Mouse (Mus musculus): ENCODE measurements around the gene Jph3.
A peak's percentile ranks its signal among the peaks of the same experiment; 100 is the strongest.

The Jph3 gene

DNA sequence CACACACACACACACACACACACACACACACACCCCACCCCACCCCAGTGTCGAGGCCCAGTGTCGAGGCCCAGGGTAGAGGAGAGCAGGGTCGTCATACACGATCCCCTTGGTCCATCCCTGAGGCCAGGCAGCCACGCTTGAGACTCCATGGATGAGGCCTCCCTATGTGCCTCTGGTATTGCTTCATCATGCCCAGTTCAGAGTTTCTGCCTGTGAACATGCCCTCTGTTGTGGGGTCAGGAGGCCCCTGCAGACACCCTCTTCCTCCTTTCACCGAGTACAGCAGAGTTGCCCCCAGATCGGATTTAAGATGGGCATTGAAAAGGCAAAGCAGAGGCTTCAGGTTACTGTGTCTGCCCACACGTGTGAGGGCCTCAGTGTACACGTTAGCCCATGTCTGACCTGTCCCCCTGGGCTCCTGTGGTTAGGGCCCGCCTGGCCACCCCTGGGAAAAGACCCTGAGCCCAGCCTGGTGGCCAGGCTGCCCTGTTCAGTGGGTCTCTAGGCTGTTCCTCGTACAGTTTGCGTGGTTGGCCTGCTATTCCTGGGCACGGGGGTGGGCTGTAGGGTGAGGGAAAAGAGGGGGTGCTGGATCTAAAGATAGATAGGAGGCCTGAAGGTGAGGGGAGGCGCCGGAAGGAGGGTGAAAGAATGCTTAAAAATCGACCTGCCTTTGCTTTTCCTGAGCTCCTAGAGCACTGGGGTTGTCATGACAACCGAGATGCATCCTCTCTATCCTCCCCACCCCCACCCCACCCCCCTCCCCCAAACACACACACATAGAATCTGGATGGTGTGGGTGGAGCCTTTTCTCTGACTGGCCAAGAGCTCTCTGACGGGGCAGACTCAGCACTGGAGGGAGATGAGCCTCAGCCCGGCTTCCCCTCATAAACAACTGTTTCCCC lies 41.7 kb downstream of the Jph3 start:
- no peak for ATAC-seq (ENCODE audit: insufficient number of reproducible peaks, low FRiP score, low TSS enrichment)

DNA sequence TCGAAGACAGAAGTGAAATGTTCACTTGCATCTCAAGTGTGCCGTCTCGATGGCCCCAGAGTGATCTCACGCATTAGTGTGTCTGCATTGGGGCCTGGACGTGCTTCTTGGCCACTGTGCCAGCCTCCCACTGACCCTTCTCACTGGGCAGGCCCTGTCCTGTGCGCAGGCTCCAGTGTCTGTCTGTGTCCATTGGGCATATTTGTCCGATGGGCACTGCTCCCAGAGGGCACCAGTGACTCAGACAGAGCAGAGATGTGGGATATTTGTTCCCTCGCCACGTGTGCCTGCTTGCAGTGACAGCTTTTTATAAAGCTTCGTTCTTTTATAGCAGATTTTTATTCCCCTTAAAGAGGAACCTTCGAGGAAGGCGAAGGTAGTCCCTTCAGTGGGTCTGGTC lies 44.5 kb downstream of the Jph3 start:
- ATAC-seq (ENCODE audit: insufficient number of reproducible peaks, low FRiP score, low TSS enrichment): no peak

DNA sequence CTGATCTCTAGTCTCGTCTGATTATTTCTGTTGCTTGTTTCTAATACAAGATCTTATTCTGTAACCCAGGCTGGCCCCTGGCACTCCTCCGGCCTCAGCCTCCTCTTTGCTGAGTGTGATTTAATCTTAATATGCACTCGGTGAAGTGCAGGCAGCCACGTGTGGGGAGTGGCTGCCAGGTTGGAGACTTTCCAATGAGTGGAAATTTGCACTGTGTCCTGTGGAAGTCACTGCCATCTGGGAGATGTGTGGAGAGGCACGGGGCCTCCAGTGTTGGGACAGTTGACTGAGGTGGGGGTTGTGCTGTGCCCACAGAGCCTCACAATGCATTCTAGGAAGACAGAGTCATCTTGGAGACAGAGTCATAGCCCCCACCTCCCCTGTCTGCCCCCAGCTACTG lies 53.1 kb downstream of the Jph3 start:
- ATAC-seq (ENCODE audit: insufficient number of reproducible peaks, low FRiP score, low TSS enrichment): 0 out of 2 replicates have a peak, but pooled peaks have one; percentile 31

GRCm38 (mm10) chr8:121786542-121786941 lies 57.1 kb downstream of the Jph3 start:
- ATAC-seq (ENCODE audit: insufficient number of reproducible peaks, low FRiP score, low TSS enrichment): no peak

GRCm38 (mm10) chr8:121788786-121789185 lies 59.4 kb downstream of the Jph3 start:
- no peak for ATAC-seq (ENCODE audit: insufficient number of reproducible peaks, low FRiP score, low TSS enrichment)

- ATAC-seq (ENCODE audit: insufficient number of reproducible peaks, low FRiP score, low TSS enrichment): no peak
These were observed 62.7 kb downstream of the Jph3 start for GRCm38 (mm10) chr8:121792159-121792558.

GRCm38 (mm10) chr8:121792627-121793026 lies 63.2 kb downstream of the Jph3 start:
- no peak for ATAC-seq (ENCODE audit: insufficient number of reproducible peaks, low FRiP score, low TSS enrichment)

GRCm38 (mm10) chr8:121794151-121794550 lies 64.7 kb downstream of the Jph3 start:
- ATAC-seq (ENCODE audit: insufficient number of reproducible peaks, low FRiP score, low TSS enrichment): no peak

GRCm38 (mm10) chr8:121795461-121795860 lies 66.0 kb downstream of the Jph3 start:
- ATAC-seq (ENCODE audit: insufficient number of reproducible peaks, low FRiP score, low TSS enrichment): no peak

GRCm38 (mm10) chr8:121796406-121796805 lies 67.0 kb downstream of the Jph3 start:
- ATAC-seq (ENCODE audit: insufficient number of reproducible peaks, low FRiP score, low TSS enrichment): no peak

DNA sequence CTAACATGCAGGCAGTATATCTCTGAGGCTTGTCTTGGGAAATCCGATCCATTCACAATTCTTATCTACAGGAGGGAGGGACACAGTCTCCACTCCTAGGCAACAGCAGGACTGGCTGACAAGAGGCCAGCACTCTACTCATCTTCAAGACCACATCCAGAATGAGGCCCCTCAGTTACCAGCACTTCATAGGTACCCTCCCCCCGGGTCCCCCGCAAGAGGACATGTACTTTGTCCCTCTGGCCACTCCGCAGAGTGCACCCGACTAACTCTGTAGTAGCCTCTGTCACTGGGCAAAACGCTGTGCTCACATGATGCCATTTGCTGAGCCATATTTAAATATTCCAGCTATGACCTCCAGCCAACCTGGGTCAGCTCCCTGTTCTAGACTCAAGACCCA lies 69.0 kb downstream of the Jph3 start:
- ATAC-seq (ENCODE audit: insufficient number of reproducible peaks, low FRiP score, low TSS enrichment): no peak

GRCm38 (mm10) chr8:121804829-121805228 lies 75.4 kb downstream of the Jph3 start:
- peak; percentile 49; the same call in 1 of the 2 replicates for ATAC-seq (ENCODE audit: insufficient number of reproducible peaks, low FRiP score, low TSS enrichment)

- no peak for ATAC-seq (ENCODE audit: insufficient number of reproducible peaks, low FRiP score, low TSS enrichment)
These were observed 76.7 kb downstream of the Jph3 start for GRCm38 (mm10) chr8:121806126-121806525.

DNA sequence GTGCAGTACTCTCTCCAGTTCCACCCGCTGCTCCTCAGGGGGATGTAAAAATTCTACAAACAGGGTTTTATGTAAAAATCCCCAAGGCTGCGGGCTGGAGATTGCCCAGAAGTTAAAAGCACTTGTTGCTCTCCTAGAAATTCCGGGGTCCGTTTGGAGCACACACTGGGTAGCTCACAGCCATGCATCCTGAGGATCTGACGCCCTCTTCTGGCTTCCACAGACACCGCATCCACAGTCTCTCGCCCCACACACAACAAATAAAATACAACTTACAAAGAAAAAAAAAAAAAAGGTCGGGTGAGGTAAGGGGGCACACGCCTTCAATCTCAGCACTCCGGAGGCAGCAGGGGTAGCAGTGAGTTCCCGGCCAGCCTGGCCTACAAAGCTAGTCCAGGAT lies 78.6 kb downstream of the Jph3 start:
- ATAC-seq (ENCODE audit: insufficient number of reproducible peaks, low FRiP score, low TSS enrichment): no peak

DNA sequence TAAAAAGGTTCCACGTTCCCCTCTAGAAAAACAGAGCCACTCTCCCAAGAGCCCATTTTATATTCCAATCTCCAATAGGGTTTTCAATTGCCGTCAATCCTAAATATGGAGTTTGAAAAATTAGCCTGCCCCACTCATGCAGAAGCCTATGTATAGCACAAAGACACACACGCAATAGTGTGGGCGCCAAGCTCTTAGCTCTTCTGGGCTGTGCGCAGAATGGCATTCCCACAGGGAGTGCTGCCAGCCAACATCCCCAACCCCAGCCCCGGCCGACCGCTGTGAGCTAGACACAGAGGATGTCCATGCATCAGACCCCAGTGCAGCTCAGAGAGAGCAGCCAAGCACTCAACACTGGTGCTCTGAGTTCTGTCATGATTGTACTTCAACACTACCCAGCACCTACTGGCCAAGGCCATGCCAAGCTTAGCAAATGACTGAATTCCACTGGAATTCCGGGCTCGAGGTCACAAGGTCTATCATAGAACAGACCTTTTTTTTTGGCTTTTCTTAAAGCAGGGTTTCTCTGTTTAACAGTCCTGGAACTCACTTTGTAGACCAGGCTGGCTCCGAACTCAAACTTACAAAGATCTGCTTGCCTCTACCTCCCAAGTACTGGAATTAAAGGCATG lies 80.2 kb downstream of the Jph3 start:
- ATAC-seq (ENCODE audit: insufficient number of reproducible peaks, low FRiP score, low TSS enrichment): no peak

- no peak for ATAC-seq (ENCODE audit: insufficient number of reproducible peaks, low FRiP score, low TSS enrichment)
These were observed 82.1 kb downstream of the Jph3 start for GRCm38 (mm10) chr8:121811502-121811901.

DNA sequence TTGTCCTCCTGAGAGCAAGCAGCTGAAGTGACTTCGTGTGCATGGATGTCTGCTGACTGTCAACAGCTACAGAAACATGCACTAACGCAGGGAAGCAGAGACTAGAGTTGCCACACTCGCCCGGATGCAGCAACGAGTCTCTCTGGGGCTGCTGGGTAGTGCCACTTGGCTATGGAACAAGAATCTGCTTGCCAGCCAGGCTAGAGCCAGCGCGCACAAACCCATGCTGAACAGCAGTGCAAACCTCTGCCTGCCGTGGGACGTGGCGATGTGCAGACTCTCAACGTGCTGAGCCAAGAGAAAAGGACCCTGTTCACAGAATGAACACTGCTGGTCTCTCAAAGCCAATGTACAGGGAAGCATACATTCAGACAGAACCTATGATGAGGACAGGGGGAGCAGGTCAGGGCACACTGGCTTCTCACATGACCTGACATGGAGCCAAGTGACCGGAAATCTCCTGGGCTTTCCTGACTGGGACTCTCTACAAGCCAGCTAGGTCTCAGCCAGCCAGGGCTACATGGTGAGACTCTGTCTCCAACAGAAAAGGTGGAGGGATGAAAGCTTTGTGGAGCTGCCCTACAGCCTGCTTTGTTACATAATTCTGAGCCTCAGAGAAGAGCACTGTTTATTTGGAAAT lies 82.6 kb downstream of the Jph3 start:
- no peak for ATAC-seq (ENCODE audit: insufficient number of reproducible peaks, low FRiP score, low TSS enrichment)

GRCm38 (mm10) chr8:121818226-121818625 lies 88.8 kb downstream of the Jph3 start:
- no peak for ATAC-seq (ENCODE audit: insufficient number of reproducible peaks, low FRiP score, low TSS enrichment)

GRCm38 (mm10) chr8:121820840-121821239 lies 91.4 kb downstream of the Jph3 start:
- ATAC-seq (ENCODE audit: insufficient number of reproducible peaks, low FRiP score, low TSS enrichment): no peak

- ATAC-seq (ENCODE audit: insufficient number of reproducible peaks, low FRiP score, low TSS enrichment): no peak
These were observed 91.9 kb downstream of the Jph3 start for GRCm38 (mm10) chr8:121821320-121821719.

DNA sequence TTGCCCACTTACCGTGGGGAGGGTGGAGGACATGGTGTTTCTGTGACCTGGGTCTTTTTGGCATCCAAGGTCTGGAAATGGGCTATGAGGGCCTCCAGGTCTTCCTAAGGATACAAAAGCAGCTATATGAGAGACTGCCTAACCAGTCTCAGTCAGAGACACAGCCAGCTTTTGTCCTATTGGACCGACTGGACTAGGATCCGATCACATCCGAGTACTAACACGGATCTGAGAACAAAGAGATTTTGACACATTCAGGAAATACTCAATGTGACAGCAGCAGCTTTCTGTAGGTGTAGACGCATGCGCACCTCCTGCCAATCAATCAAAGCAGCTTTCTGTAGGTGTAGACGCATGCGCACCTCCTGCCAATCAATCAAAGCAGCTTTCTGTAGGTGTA lies 92.3 kb downstream of the Jph3 start:
- ATAC-seq (ENCODE audit: insufficient number of reproducible peaks, low FRiP score, low TSS enrichment): no peak

Data from cerebellum, adult (tissue).